Mouse (Mus musculus) myocyte (in vitro differentiated cells): Measurements from ENCODE around the gene Gnas. TPM values are rescaled to one million over a fixed set of nuclear protein-coding genes. Genes with fewer than 3 reads are reported as not detected.

Experiments used
- H3K27me3 ChIP-seq: one replicate; pipeline ENCODE4 v1.6.1; 2011; ENCODE audit not compliant: control insufficient read depth, insufficient read depth, insufficient read length
- H3K36me3 ChIP-seq: one replicate; pipeline ENCODE4 v1.6.1; 2011; ENCODE audit not compliant: control insufficient read depth, insufficient read depth
- H3K4me2 ChIP-seq: one replicate; pipeline ENCODE4 v1.6.1; 2011; ENCODE audit warnings: low read depth, control low read depth
- H3K4me3 ChIP-seq: one replicate; pipeline ENCODE4 v1.5.1; 2011; ENCODE audit warnings: mild to moderate bottlenecking, control low read depth, moderate library complexity
- H3K79me2 ChIP-seq: one replicate; pipeline ENCODE4 v1.6.1; 2011; ENCODE audit not compliant: control insufficient read depth, insufficient read depth
- H3ac ChIP-seq: one replicate; pipeline ENCODE4 v1.6.1; 2011; ENCODE audit not compliant: control insufficient read depth, insufficient read length
- CEBPB ChIP-seq: IDR thresholded peaks from 2 replicates; pipeline ENCODE4 v1.6.1; 2011; ENCODE audit warnings: mild to moderate bottlenecking, moderate library complexity; ENCODE audit not compliant: poor library complexity, insufficient read depth, severe bottlenecking
- E2F4 ChIP-seq: IDR thresholded peaks from one replicate; pipeline ENCODE4 v1.6.1; 2011; ENCODE audit warnings: mild to moderate bottlenecking, control low read depth, moderate library complexity; ENCODE audit not compliant: insufficient read depth
- MAX ChIP-seq: IDR thresholded peaks from one replicate; pipeline ENCODE4 v1.6.1; 2011; ENCODE audit warnings: low read depth, mild to moderate bottlenecking, control low read depth
- MYOD1 ChIP-seq, 3 experiments: IDR thresholded peaks; one replicate each; pipeline ENCODE4 v1.6.1; 2011; ENCODE audit warnings: control low read depth in 2 of 3, low read depth in 2 of 3, mild to moderate bottlenecking in 2 of 3, moderate library complexity in 1 of 3; ENCODE audit not compliant: insufficient read length in 2 of 3, control insufficient read depth in 1 of 3
- MYOG ChIP-seq, 3 experiments: IDR thresholded peaks; one replicate each; pipeline ENCODE4 v1.6.1; 2011; ENCODE audit warnings: control low read depth in 2 of 3, low read depth in 2 of 3, mild to moderate bottlenecking in 2 of 3; ENCODE audit not compliant: insufficient read length in 2 of 3, control insufficient read depth in 1 of 3, insufficient read depth in 1 of 3
- POLR2A ChIP-seq: IDR thresholded peaks from one replicate; pipeline ENCODE4 v1.6.1; 2011; ENCODE audit warnings: low read depth, mild to moderate bottlenecking, control low read depth, moderate library complexity; ENCODE audit not compliant: insufficient read length
- POLR2AphosphoS2 ChIP-seq: IDR thresholded peaks from one replicate; pipeline ENCODE4 v1.6.1; 2011; ENCODE audit warnings: low read depth, control low read depth; ENCODE audit not compliant: insufficient read length
- REST ChIP-seq: IDR thresholded peaks from one replicate; pipeline ENCODE4 v1.6.1; 2011; ENCODE audit warnings: mild to moderate bottlenecking, control low read depth, moderate library complexity; ENCODE audit not compliant: insufficient read depth, insufficient read length
- SRF ChIP-seq: IDR thresholded peaks from one replicate; pipeline ENCODE4 v1.6.1; 2011; ENCODE audit warnings: low read depth; ENCODE audit not compliant: control insufficient read depth, insufficient read length
- TCF12 ChIP-seq: IDR thresholded peaks from one replicate; pipeline ENCODE4 v1.6.1; 2011; ENCODE audit warnings: mild to moderate bottlenecking, control low read depth; ENCODE audit not compliant: poor library complexity, insufficient read depth, severe bottlenecking
- TCF3 ChIP-seq: IDR thresholded peaks from one replicate; pipeline ENCODE4 v1.6.1; 2011; ENCODE audit warnings: low read depth, control low read depth; ENCODE audit not compliant: insufficient read length
- USF1 ChIP-seq: IDR thresholded peaks from one replicate; pipeline ENCODE4 v1.6.1; 2011; ENCODE audit warnings: low read depth, mild to moderate bottlenecking, control low read depth, moderate library complexity
- polyA plus RNA-seq: library from polyadenylated mRNA; unstranded; fragments of >200 nt; fragmentation: generic; extraction: Trizol; gene quantifications from one replicate; pipeline ENCODE4 v1.2.1, GENCODE M21; 2012; ENCODE audit warnings: missing spikeins

Gnas gene
- polyA plus RNA-seq, 1 experiment: 1,706 TPM

- TF ChIP-seq SRF: no peak
- no peak for TF ChIP-seq REST
- TF ChIP-seq MYOD1 (IDR thresholded peaks at IDR 0.05; ENCODE audit: control insufficient read depth in 1 of 3, insufficient read length in 2 of 3, low read depth in 2 of 3): no peak
- no peak for TF ChIP-seq TCF12
- TF ChIP-seq TCF3: no peak
- TF ChIP-seq MYOG (IDR thresholded peaks at IDR 0.05; ENCODE audit: control insufficient read depth in 1 of 3, insufficient read depth in 1 of 3, insufficient read length in 2 of 3, low read depth in 2 of 3): no peak
- no peak for TF ChIP-seq E2F4
- no peak for TF ChIP-seq POLR2AphosphoS2
- H3K4me3 ChIP-seq: no peak overlapping the region
- no peak overlapping the region for H3ac ChIP-seq
- no peaks in the 10 kb centered on the region for H3K79me2 ChIP-seq
- no peak overlapping the region for H3K4me2 ChIP-seq
- H3K36me3 ChIP-seq: no peaks in the 10 kb centered on the region
- H3K27me3 ChIP-seq: no peaks in the 10 kb centered on the region
Measured at GRCm38 (mm10) chr2:174260908-174261800, 23.0 kb upstream of the Gnas start.

- Histone ChIP-seq H3K4me3 (no peak overlapping the region), H3ac (no peak overlapping the region), H3K27me3 (no peaks in the 10 kb centered on the region), H3K79me2 (no peaks in the 10 kb centered on the region), H3K4me2 (no peak overlapping the region), H3K36me3 (no peaks in the 10 kb centered on the region)
- no peak for TF ChIP-seq MYOG (IDR thresholded peaks at IDR 0.05; ENCODE audit: control insufficient read depth in 1 of 3, insufficient read depth in 1 of 3, insufficient read length in 2 of 3, low read depth in 2 of 3)
- no peak for TF ChIP-seq REST
- no peak for TF ChIP-seq TCF12
- no peak for TF ChIP-seq MYOD1 (IDR thresholded peaks at IDR 0.05; ENCODE audit: control insufficient read depth in 1 of 3, insufficient read length in 2 of 3, low read depth in 2 of 3)
- TF ChIP-seq TCF3: no peak
- TF ChIP-seq CEBPB: no peak
- TF ChIP-seq POLR2A: no peak
- TF ChIP-seq SRF: no peak
- TF ChIP-seq POLR2AphosphoS2: no peak
- TF ChIP-seq MAX: no peak
- TF ChIP-seq E2F4: no peak
- no peak for TF ChIP-seq USF1
Measured at GRCm38 (mm10) chr2:174261801-174262200, 22.3 kb upstream of the Gnas start.

- Histone ChIP-seq H3K36me3 (no peaks in the 10 kb centered on the region), H3K4me2 (no peak overlapping the region), H3ac (no peak overlapping the region), H3K4me3 (no peak overlapping the region), H3K79me2 (no peaks in the 10 kb centered on the region), H3K27me3 (no peaks in the 10 kb centered on the region)
- TF ChIP-seq MYOD1 (IDR thresholded peaks at IDR 0.05; ENCODE audit: control insufficient read depth in 1 of 3, insufficient read length in 2 of 3, low read depth in 2 of 3): peak in 2 of 3 experiments; percentile 11 to 24
- TF ChIP-seq MYOG (IDR thresholded peaks at IDR 0.05; ENCODE audit: control insufficient read depth in 1 of 3, insufficient read depth in 1 of 3, insufficient read length in 2 of 3, low read depth in 2 of 3): peak in 1 of 3 experiments; percentile 63
- no peak for TF ChIP-seq TCF3
Measured at GRCm38 (mm10) chr2:174263110-174263815, 20.9 kb upstream of the Gnas start.

GRCm38 (mm10) chr2:174264248-174264647, 19.9 kb upstream of the Gnas start:
- H3K79me2 ChIP-seq: no peaks in the 10 kb centered on the region
- H3K4me2 ChIP-seq: no peak overlapping the region
- TF ChIP-seq E2F4: no peak
- no peak for TF ChIP-seq USF1
- TF ChIP-seq MAX: no peak
- TF ChIP-seq MYOG (IDR thresholded peaks at IDR 0.05; ENCODE audit: control insufficient read depth in 1 of 3, insufficient read depth in 1 of 3, insufficient read length in 2 of 3, low read depth in 2 of 3): no peak
- no peak for TF ChIP-seq TCF12
- no peaks in the 10 kb centered on the region for H3K36me3 ChIP-seq
- no peaks in the 10 kb centered on the region for H3K27me3 ChIP-seq
- H3ac ChIP-seq: no peak overlapping the region
- no peak overlapping the region for H3K4me3 ChIP-seq

GRCm38 (mm10) chr2:174270416-174270815, 13.7 kb upstream of the Gnas start:
- no peak for TF ChIP-seq MAX
- no peak for TF ChIP-seq CEBPB
- no peak for TF ChIP-seq E2F4
- TF ChIP-seq SRF: no peak
- peak in 2 of 3 experiments; percentile 64 to 75 for TF ChIP-seq MYOG (IDR thresholded peaks at IDR 0.05; ENCODE audit: control insufficient read depth in 1 of 3, insufficient read depth in 1 of 3, insufficient read length in 2 of 3, low read depth in 2 of 3)
- no peak for TF ChIP-seq TCF12
- TF ChIP-seq POLR2A: peak; percentile 17
- TF ChIP-seq USF1: peak; percentile 77
- TF ChIP-seq MYOD1 (IDR thresholded peaks at IDR 0.05; ENCODE audit: control insufficient read depth in 1 of 3, insufficient read length in 2 of 3, low read depth in 2 of 3): peak; percentile 44 to 70 (median 50)
- TF ChIP-seq REST: no peak
- TF ChIP-seq TCF3: no peak
- TF ChIP-seq POLR2AphosphoS2: no peak
- H3K79me2 ChIP-seq: peaks cover 2% of the 10 kb centered on the region
- H3K36me3 ChIP-seq: no peaks in the 10 kb centered on the region
- no peak overlapping the region for H3K4me3 ChIP-seq
- no peaks in the 10 kb centered on the region for H3K27me3 ChIP-seq
- H3ac ChIP-seq: no peak overlapping the region
- H3K4me2 ChIP-seq: no peak overlapping the region
